Mouse (Mus musculus) ovary, postnatal 36 days (tissue): ENCODE measurements around the gene Kpna4.
"Not testable (repeated sequence)": the region's sequence is repeated elsewhere in the genome, so short reads cannot be mapped to it uniquely, and the experiment has no call there.

Experiments
- DNase-seq: peaks from one replicate; pipeline ENCODE4 v3.0.0; 2022; ENCODE audit warnings: low spot score, mixed read lengths

Gene Kpna4

GRCm38 (mm10) chr3:69109079-69109478, 17.8 kb downstream of the Kpna4 start:
- DNase-seq, result no peak

- DNase-seq, result no peak
These were observed 32.5 kb downstream of the Kpna4 start for GRCm38 (mm10) chr3:69094456-69094855.

- no peak for DNase-seq
These were observed 62.9 kb downstream of the Kpna4 start for GRCm38 (mm10) chr3:69064005-69064404.

- no peak for DNase-seq
These were observed 64.1 kb downstream of the Kpna4 start for GRCm38 (mm10) chr3:69062764-69063163.

GRCm38 (mm10) chr3:69060672-69061071, 66.2 kb downstream of the Kpna4 start:
- DNase-seq, result no peak

- no peak for DNase-seq
These were observed 71.0 kb downstream of the Kpna4 start for GRCm38 (mm10) chr3:69055871-69056270.

- DNase-seq, result no peak
These were observed 72.0 kb downstream of the Kpna4 start for GRCm38 (mm10) chr3:69054760-69055432.

GRCm38 (mm10) chr3:69051894-69052293, 75.0 kb downstream of the Kpna4 start:
- no peak for DNase-seq

GRCm38 (mm10) chr3:69049011-69049410, 77.9 kb downstream of the Kpna4 start:
- DNase-seq, result no peak

GRCm38 (mm10) chr3:69047684-69048083, 79.2 kb downstream of the Kpna4 start:
- no peak for DNase-seq

GRCm38 (mm10) chr3:69046509-69046908, 80.4 kb downstream of the Kpna4 start:
- no peak for DNase-seq

GRCm38 (mm10) chr3:69045750-69046149, 81.2 kb downstream of the Kpna4 start:
- DNase-seq, result no peak

- DNase-seq, result no peak
These were observed 81.6 kb downstream of the Kpna4 start for GRCm38 (mm10) chr3:69045400-69045703.

- DNase-seq, result peak; percentile 94
These were observed 82.1 kb downstream of the Kpna4 start, which contains the start of gene Trim59 for GRCm38 (mm10) chr3:69044645-69045399. Gene Trim59 (minus strand): TSS chr3:69044755.

- DNase-seq, result no peak
These were observed 82.7 kb downstream of the Kpna4 start for GRCm38 (mm10) chr3:69044167-69044591.

- DNase-seq, result no peak
These were observed 85.6 kb downstream of the Kpna4 start for GRCm38 (mm10) chr3:69041298-69041697.

GRCm38 (mm10) chr3:69040105-69040504, 86.8 kb downstream of the Kpna4 start:
- DNase-seq, result no peak

- DNase-seq, result no peak
These were observed 100.7 kb downstream of the Kpna4 start for GRCm38 (mm10) chr3:69026133-69026783.

- no peak for DNase-seq
These were observed 106.1 kb downstream of the Kpna4 start for GRCm38 (mm10) chr3:69020764-69021163.

GRCm38 (mm10) chr3:69020285-69020684, 106.6 kb downstream of the Kpna4 start:
- DNase-seq, result no peak

- DNase-seq, result not testable (repeated sequence)
These were observed 108.3 kb downstream of the Kpna4 start for GRCm38 (mm10) chr3:69018635-69019034.

- DNase-seq, result no peak
These were observed 109.7 kb downstream of the Kpna4 start for GRCm38 (mm10) chr3:69017181-69017580.
